Mouse (Mus musculus): ENCODE results near the gene Csta1. TPM values are rescaled to one million over a fixed set of nuclear protein-coding genes. Genes with fewer than 3 reads are reported as not detected.
A peak's percentile ranks its signal among the peaks of the same experiment; 100 is the strongest.

The Csta1 gene
- total and polyA plus RNA-seq, 2 experiments from 2014 or later, result not detected

- no peak for DNase-seq (ENCODE audit: low spot score)
- no peaks in the 10 kb centered on the region for H3K27me3 ChIP-seq (ENCODE audit: insufficient read depth, low read length)
- peak overlapping the region; percentile 90 for H3K4me2 ChIP-seq (ENCODE audit: low read depth, low read length)
- peaks cover 7% of the 10 kb centered on the region; the same call in 1 of the 2 replicates for H3K4me1 ChIP-seq (ENCODE audit: insufficient read depth, low read length)
- peak overlapping the region; percentile 99 for H3K27ac ChIP-seq
- peak overlapping the region; percentile 85 for H3K4me3 ChIP-seq (ENCODE audit: low read length)
- ATAC-seq, result no peak
- peak overlapping the region; percentile 88 for H3K9ac ChIP-seq (replicated peaks; ENCODE audit: low read length)
- no peaks in the 10 kb centered on the region for H3K36me3 ChIP-seq (ENCODE audit: insufficient read depth, low read length)
- TF ChIP-seq CTCF (IDR thresholded peaks at IDR 0.05; ENCODE audit: low read depth), result no peak
- WGBS, result under 1% methylated on average over 14 of the region's 16 CpGs
- no peaks in the 10 kb centered on the region for H3K9me3 ChIP-seq (ENCODE audit: low read length)
Observed at GRCm38 (mm10) chr16:36071071-36071449, 60.0 kb downstream of the Csta1 start.

Other genes starting within 250 kb of the Csta1 start
- gene Parp9, start 192.8 kb downstream of the Csta1 start, total RNA-seq (2014; rRNA removed), result 2.5 and 3.5 TPM in 2 replicates
- gene Parp9, start 192.8 kb downstream of the Csta1 start, polyA plus RNA-seq (2015; fragmentation: Nextera tagmentation; extraction: Ambion mirVana), result 3.6 and 3.8 TPM in 2 replicates
- 0.93 and 2.5 TPM in 2 replicates for gene Dtx3l, start 192.1 kb downstream of the Csta1 start, total RNA-seq (2014; rRNA removed)
- 1.2 and 1.5 TPM in 2 replicates for gene Dtx3l, start 192.1 kb downstream of the Csta1 start, polyA plus RNA-seq (2015; fragmentation: Nextera tagmentation; extraction: Ambion mirVana)
- 53.8 and 55.9 TPM in 2 replicates for gene Kpna1, start 152.5 kb downstream of the Csta1 start, total RNA-seq (2014; rRNA removed)
- 54.6 and 55.2 TPM in 2 replicates for gene Kpna1, start 152.5 kb downstream of the Csta1 start, polyA plus RNA-seq (2015; fragmentation: Nextera tagmentation; extraction: Ambion mirVana)
- 5.6 and 6.1 TPM in 2 replicates for gene Wdr5b, start 90.1 kb downstream of the Csta1 start, total RNA-seq (2014; rRNA removed)
- 4.9 and 6.8 TPM in 2 replicates for gene Wdr5b, start 90.1 kb downstream of the Csta1 start, polyA plus RNA-seq (2015; fragmentation: Nextera tagmentation; extraction: Ambion mirVana)
- 7.2 and 8.3 TPM in 2 replicates for gene Fam162a, start 59.6 kb downstream of the Csta1 start, total RNA-seq (2014; rRNA removed)
- 145 and 146 TPM in 2 replicates for gene Fam162a, start 59.6 kb downstream of the Csta1 start, polyA plus RNA-seq (2015; fragmentation: Nextera tagmentation; extraction: Ambion mirVana)
- 3.8 and 4.9 TPM in 2 replicates for gene Ccdc58, start 59.6 kb downstream of the Csta1 start, total RNA-seq (2014; rRNA removed)
- 27.8 and 34.0 TPM in 2 replicates for gene Ccdc58, start 59.6 kb downstream of the Csta1 start, polyA plus RNA-seq (2015; fragmentation: Nextera tagmentation; extraction: Ambion mirVana)
- not detected in 2 replicates for gene Stfa2l1, start 25.6 kb upstream of the Csta1 start, total RNA-seq (2014; rRNA removed)
- 0.84 and 1.1 TPM in 2 replicates for gene Stfa2l1, start 25.6 kb upstream of the Csta1 start, polyA plus RNA-seq (2015; fragmentation: Nextera tagmentation; extraction: Ambion mirVana)
- not detected in 2 replicates for gene Gm5483, start 53.0 kb upstream of the Csta1 start, total RNA-seq (2014; rRNA removed)
- 0.96 and 1.7 TPM in 2 replicates for gene Gm5483, start 53.0 kb upstream of the Csta1 start, polyA plus RNA-seq (2015; fragmentation: Nextera tagmentation; extraction: Ambion mirVana)
- gene Gm5416, start 79.2 kb upstream of the Csta1 start, total RNA-seq (2014; rRNA removed), result not detected in 2 replicates
- gene Gm5416, start 79.2 kb upstream of the Csta1 start, polyA plus RNA-seq (2015; fragmentation: Nextera tagmentation; extraction: Ambion mirVana), result not detected in 2 replicates
- gene 2010005H15Rik, start 90.2 kb upstream of the Csta1 start, total RNA-seq (2014; rRNA removed), result not detected in 2 replicates
- 0.68 and 0.83 TPM in 2 replicates for gene 2010005H15Rik, start 90.2 kb upstream of the Csta1 start, polyA plus RNA-seq (2015; fragmentation: Nextera tagmentation; extraction: Ambion mirVana)
- gene Stfa1, start 145.7 kb upstream of the Csta1 start, total RNA-seq (2014; rRNA removed), result not detected in 2 replicates
- gene Stfa1, start 145.7 kb upstream of the Csta1 start, polyA plus RNA-seq (2015; fragmentation: Nextera tagmentation; extraction: Ambion mirVana), result 1.7 and 2.0 TPM in 2 replicates
- gene BC117090, start 203.1 kb upstream of the Csta1 start, total RNA-seq (2014; rRNA removed), result not detected in 2 replicates
- not detected in 2 replicates for gene BC117090, start 203.1 kb upstream of the Csta1 start, polyA plus RNA-seq (2015; fragmentation: Nextera tagmentation; extraction: Ambion mirVana)
- gene BC100530, start 236.5 kb upstream of the Csta1 start, total RNA-seq (2014; rRNA removed), result not detected in 2 replicates
- gene BC100530, start 236.5 kb upstream of the Csta1 start, polyA plus RNA-seq (2015; fragmentation: Nextera tagmentation; extraction: Ambion mirVana), result 1.2 and 1.5 TPM in 2 replicates

Data from hindbrain, postnatal 0 days (tissue).